Mouse (Mus musculus) ES-Bruce4 (cell line): ENCODE measurements around the gene Kcnd2. TPM values are rescaled to one million over a fixed set of nuclear protein-coding genes. Genes with fewer than 3 reads are reported as not detected.
"Not testable (repeated sequence)": the region's sequence is repeated elsewhere in the genome, so short reads cannot be mapped to it uniquely, and the experiment has no call there.

ENCODE experiments used
- H3K27ac ChIP-seq: 2 replicates; pipeline ENCODE4 v1.5.1; 2012; ENCODE audit warnings: low read length, inconsistent platforms; ENCODE audit not compliant: insufficient read depth
- H3K27me3 ChIP-seq: 2 replicates; pipeline ENCODE4 v1.6.1; 2012; ENCODE audit warnings: mild to moderate bottlenecking, low read length, inconsistent platforms; ENCODE audit not compliant: control insufficient read depth, poor library complexity, insufficient read depth, severe bottlenecking
- H3K36me3 ChIP-seq: 2 replicates; pipeline ENCODE4 v1.6.1; 2012; ENCODE audit warnings: inconsistent platforms, mild to moderate bottlenecking, low read length, moderate library complexity; ENCODE audit not compliant: control insufficient read depth, poor library complexity, insufficient read depth, severe bottlenecking
- H3K4me1 ChIP-seq: one replicate; pipeline ENCODE4 v1.8.1; 2011; ENCODE audit warnings: low read length; ENCODE audit not compliant: control insufficient read depth, insufficient read depth
- H3K4me3 ChIP-seq: 2 replicates; pipeline ENCODE4 v1.5.1; 2011; ENCODE audit warnings: low read depth, mild to moderate bottlenecking, low read length
- H3K9ac ChIP-seq: 2 replicates; pipeline ENCODE4 v1.6.1; 2012; ENCODE audit warnings: low read depth, mild to moderate bottlenecking, inconsistent platforms; ENCODE audit not compliant: poor library complexity, severe bottlenecking
- H3K9me3 ChIP-seq: replicated peaks from 2 replicates; pipeline ENCODE4 v1.6.1; 2012; ENCODE audit warnings: mild to moderate bottlenecking, low read length, inconsistent platforms; ENCODE audit not compliant: control insufficient read depth, poor library complexity, insufficient read depth, severe bottlenecking
- CTCF ChIP-seq: IDR thresholded peaks from one replicate; pipeline ENCODE4 v1.8.1; 2011; ENCODE audit warnings: low read depth, low read length
- EP300 ChIP-seq: IDR thresholded peaks from 2 replicates; pipeline ENCODE4 v1.6.1; 2011; ENCODE audit warnings: low read depth, low read length; ENCODE audit not compliant: insufficient read depth
- POLR2A ChIP-seq: IDR thresholded peaks from one replicate; pipeline ENCODE4 v1.8.1; 2011; ENCODE audit warnings: low read length; ENCODE audit not compliant: insufficient read depth
- polyA plus RNA-seq: library from polyadenylated mRNA; stranded (reverse); fragments of >200 nt; gene quantifications from 2 replicates; pipeline ENCODE4 v1.2.4, GENCODE M21; 2011; ENCODE audit warnings: low read depth; ENCODE audit not compliant: missing spikeins, insufficient read depth, insufficient read length

Kcnd2 gene
- polyA plus RNA-seq, 1 experiment: not detected

DNA sequence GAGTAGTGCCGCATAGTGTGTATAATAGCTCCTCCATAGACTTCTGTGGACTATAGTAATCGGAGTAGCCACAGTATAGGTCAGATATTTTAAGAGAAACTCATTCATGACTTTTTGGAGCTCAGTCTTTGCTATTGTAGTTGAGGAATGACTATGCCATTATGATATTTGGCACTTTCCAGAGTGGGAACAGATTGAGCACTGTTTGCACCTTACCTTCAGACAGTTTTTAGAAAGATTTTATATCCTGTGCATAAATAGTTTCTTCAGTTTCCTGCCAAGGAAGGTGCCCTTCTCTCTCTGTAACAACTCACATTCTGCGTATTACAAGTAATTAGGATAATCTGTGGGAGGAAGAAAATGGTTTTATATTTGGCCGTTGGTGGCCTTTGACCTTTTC is 89.6 kb downstream of the Kcnd2 start:
- no peaks in the 10 kb centered on the region for H3K4me1 ChIP-seq
- no peak overlapping the region for H3K27ac ChIP-seq

DNA sequence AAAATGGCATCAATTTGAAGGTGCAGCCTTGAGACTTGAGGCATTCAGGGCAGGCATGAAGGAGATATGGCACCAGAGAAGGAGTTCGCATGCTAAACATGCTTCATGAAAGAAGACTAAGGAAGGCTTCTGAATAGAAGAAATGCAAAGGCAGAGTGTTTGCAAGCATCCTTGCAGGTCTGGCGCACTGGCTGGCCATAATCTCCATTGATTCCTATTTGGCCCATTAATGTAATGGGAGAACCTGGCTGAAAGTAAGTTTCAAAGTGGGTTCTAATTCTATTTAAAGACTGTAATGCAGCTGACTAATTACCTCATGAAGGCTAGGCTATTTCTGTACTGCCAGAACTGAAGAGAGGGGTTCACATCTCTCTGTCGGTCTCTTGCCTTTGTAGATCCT is 94.9 kb downstream of the Kcnd2 start:
- no peaks in the 10 kb centered on the region for H3K36me3 ChIP-seq
- no peaks in the 10 kb centered on the region for H3K27me3 ChIP-seq
- H3K9me3 ChIP-seq: no peaks in the 10 kb centered on the region
- no peak overlapping the region for H3K9ac ChIP-seq
- no peak overlapping the region for H3K27ac ChIP-seq
- H3K4me3 ChIP-seq: no peak overlapping the region
- H3K4me1 ChIP-seq: no peaks in the 10 kb centered on the region
- TF ChIP-seq POLR2A: no peak
- TF ChIP-seq EP300: no peak
- no peak for TF ChIP-seq CTCF

More for the DNA sequence above, 89.6 kb downstream of the Kcnd2 start:
- H3K36me3 ChIP-seq: no peaks in the 10 kb centered on the region
- TF ChIP-seq EP300 (no peak), CTCF (no peak)
- H3K27me3 ChIP-seq: no peaks in the 10 kb centered on the region
- no peaks in the 10 kb centered on the region for H3K9me3 ChIP-seq
- H3K4me3 ChIP-seq: no peak overlapping the region
- H3K9ac ChIP-seq: no peak overlapping the region

DNA sequence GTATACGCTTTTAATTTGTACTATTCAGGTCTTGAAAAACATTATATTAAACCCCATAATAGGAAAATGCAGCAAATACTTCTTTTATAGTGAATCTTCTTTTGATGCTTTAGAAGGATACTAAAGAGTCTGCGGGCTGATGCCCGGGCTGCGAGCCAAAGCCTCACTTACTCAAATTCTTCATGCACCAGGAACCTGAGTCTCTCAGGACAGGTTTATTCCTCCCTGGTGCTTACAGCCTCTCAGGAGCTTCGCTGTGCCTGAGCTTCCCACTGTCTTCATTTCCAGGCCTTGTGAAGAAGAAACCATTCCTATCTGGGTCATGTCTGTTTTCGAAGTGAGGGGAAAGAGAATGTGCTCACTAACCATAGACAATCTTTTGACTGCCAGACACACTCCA is 106.1 kb downstream of the Kcnd2 start:
- no peaks in the 10 kb centered on the region for H3K36me3 ChIP-seq
- no peak overlapping the region for H3K9ac ChIP-seq
- no peaks in the 10 kb centered on the region for H3K4me1 ChIP-seq
- H3K9me3 ChIP-seq: no peaks in the 10 kb centered on the region
- TF ChIP-seq CTCF: no peak
- no peak for TF ChIP-seq POLR2A
- no peak for TF ChIP-seq EP300
- H3K27ac ChIP-seq: no peak overlapping the region
- no peak overlapping the region for H3K4me3 ChIP-seq
- H3K27me3 ChIP-seq: no peaks in the 10 kb centered on the region

DNA sequence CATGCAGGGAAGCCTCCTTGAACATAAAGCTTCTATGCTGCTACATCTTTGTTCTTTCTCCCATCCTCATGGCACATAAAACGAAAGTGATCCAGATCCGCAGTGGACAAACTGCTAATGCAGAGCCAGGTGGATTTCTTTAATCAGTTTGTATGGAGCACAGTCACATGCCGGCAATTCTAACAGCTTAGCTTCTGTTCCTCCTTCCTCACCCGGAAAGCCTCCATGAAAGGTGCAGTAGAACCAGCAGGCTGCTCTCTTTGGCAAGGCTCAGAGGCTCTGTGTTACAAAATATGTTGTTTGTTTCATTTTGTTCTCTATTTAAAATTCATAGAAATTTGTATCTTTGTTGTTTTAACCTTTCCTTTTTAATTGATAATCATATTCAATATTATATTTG is 106.9 kb downstream of the Kcnd2 start:
- TF ChIP-seq POLR2A: no peak
- TF ChIP-seq EP300: no peak
- TF ChIP-seq CTCF: no peak
- Histone ChIP-seq H3K27ac (no peak overlapping the region), H3K9me3 (no peaks in the 10 kb centered on the region), H3K9ac (no peak overlapping the region), H3K4me3 (no peak overlapping the region), H3K4me1 (no peaks in the 10 kb centered on the region), H3K27me3 (no peaks in the 10 kb centered on the region), H3K36me3 (no peaks in the 10 kb centered on the region)

DNA sequence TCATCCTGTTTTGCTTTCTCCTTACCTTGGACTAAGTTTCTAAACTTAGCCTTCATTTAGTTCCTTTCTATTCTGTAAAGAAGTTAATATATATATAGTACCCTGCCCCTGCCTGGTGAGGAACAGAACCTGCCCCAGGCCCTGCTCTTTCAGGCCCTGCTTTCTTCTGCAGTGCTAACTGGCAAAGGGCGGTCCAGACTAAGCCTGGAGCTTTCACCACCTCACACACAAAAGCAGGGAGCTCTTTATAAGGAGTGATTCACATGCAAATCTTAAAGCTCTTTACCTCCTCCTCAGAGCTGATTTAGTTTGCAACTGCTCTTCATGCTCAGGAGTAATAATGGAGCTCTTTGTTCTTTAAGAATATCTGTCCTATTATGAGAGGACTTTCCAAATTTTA is 109.9 kb downstream of the Kcnd2 start:
- TF ChIP-seq CTCF (no peak), POLR2A (no peak), EP300 (peak; percentile 75)
- Histone ChIP-seq H3K36me3 (no peaks in the 10 kb centered on the region), H3K27me3 (no peaks in the 10 kb centered on the region), H3K9ac (no peak overlapping the region), H3K4me3 (no peak overlapping the region), H3K27ac (no peak overlapping the region), H3K9me3 (no peaks in the 10 kb centered on the region), H3K4me1 (no peaks in the 10 kb centered on the region)

DNA sequence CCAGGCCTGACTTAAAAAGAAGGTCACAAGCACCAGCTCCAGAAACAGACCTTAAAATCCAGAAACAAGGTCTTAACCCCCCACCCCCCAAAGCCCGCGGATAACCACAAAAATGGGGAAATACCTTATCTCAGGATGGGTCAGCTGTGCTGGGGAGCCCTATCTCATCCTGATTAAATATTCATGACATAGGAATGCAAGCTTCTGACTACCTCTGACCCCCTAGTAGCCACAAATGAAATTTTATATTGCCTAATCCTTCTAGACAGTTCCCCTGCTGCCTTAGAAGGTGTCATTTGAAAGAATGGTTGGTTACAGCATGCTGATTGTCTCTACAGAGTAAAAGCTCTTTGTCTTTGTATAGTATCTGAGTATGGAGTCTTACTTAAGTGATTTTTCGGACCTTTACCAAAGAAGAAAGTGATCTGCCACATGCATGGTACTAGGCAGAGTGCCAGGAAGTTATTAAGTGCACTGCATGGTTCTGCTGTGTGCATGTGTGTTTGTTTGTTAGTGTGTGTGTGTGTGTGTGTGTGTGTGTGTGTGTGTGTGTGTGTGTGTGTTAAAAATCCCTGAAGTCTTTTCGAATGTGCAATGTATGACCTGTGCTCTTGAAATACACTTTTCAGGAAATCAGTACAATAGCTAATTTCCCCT is 111.9 kb downstream of the Kcnd2 start:
- no peak for TF ChIP-seq POLR2A
- no peak for TF ChIP-seq EP300
- TF ChIP-seq CTCF: no peak
- H3K27ac ChIP-seq: no peak overlapping the region
- no peaks in the 10 kb centered on the region for H3K9me3 ChIP-seq
- H3K36me3 ChIP-seq: no peaks in the 10 kb centered on the region
- no peaks in the 10 kb centered on the region for H3K27me3 ChIP-seq
- no peak overlapping the region for H3K4me3 ChIP-seq
- no peak overlapping the region for H3K9ac ChIP-seq
- no peaks in the 10 kb centered on the region for H3K4me1 ChIP-seq

DNA sequence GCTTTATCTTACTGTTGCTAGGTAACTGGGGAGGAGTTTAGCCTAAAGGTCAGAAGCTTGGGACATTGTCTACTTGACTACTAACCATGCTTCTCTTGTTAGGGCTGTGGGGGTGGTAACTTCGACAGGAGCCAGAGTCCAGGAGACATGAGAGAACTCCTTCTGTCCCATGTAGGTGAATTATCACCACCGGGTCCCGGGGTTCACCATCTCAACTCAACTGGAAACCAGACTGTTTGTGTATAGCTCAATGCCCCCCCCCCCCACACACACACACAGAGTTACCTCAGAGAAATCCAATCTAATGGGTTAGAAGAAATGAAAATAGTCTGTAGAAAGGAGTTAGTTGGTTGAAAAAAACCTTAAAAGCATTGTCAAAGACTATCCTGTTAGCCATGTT is 170.0 kb downstream of the Kcnd2 start:
- H3K27ac ChIP-seq, H3K36me3 ChIP-seq, H3K4me1 ChIP-seq, H3K9ac ChIP-seq, H3K27me3 ChIP-seq, H3K4me3 ChIP-seq, H3K9me3 ChIP-seq: not testable (repeated sequence)
